9 mouse cellular contexts compared by ENCODE assay signal in the genomic region with DNA sequence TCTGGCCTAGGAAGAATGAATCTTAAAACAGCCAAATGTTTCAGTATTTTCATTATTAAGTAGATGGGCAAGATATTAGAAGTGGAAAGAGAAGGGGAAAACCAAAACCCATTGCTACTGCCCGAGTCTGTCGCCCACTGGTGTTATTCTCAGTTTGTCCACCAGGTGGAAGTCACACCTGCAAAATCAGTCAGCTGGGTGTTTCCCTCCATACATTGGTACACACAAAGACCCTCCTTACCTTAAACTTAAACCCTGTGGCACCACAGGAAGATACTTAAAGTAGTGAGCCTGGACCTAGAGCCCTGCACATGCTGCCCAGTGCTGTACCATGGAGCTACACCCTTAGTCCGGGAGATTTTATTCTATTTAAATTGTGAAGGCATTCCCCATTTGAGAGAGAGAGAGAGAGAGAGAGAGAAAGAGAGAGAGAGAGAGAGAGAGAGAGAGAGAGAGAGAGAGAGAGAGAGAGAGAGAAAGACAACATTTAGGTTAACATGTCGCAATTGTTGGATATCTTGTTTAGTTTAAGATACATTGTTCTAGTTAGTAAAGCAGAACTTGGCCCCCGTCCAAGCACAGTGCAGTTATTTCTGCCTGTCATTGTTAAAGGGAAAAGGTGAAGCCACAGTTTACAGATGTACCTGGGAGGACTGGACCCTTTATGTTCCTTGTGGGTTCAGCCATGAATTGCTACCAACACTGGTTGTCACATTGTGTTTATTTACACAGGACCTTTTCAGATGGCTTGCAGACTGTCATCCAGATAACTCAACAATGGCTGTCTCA. TPM values are rescaled to one million over a fixed set of nuclear protein-coding genes. Genes with fewer than 3 reads are reported as not detected.
DNase-seq lines count a peak whose midpoint lies in the region; ATAC-seq and TF ChIP-seq lines count a peak whose summit lies in the region.
"Had no signal": no experiment of that assay in that cellular context is flagged by ENCODE, and none has a peak within 500 bp of the region (broad histone marks: within the 10 kb centered on the region; RNA-seq: fewer than 3 reads in every experiment).

No protein-coding gene starts in this region.

- DNase-seq in gastrocnemius, adult 18-20 months (ENCODE audit: low spot score): peak; percentile 75
- DNase-seq in gastrocnemius, adult 8-10 months (ENCODE audit: low spot score in 2 of 2): no peak
- no peak for DNase-seq in ES-E14 (ENCODE audit: low read depth, low spot score)
- DNase-seq in cerebellum, adult 9-11 months: peak; percentile 67
- DNase-seq in forelimb bud, embryonic 11.5 days (ENCODE audit: low read depth, low spot score): peak; percentile 83
- DNase-seq in right cerebral cortex, postnatal 14 days: peak; percentile 68

- H3K4me1 ChIP-seq in ES-E14 (ENCODE audit: control insufficient read depth in 2 of 2, insufficient read depth in 2 of 2, low read length in 2 of 2, poor library complexity in 1 of 2): peaks cover 0 to 2% of the 10 kb centered on the region in 2 experiments; a peak in 1 of 4 replicates
- peaks cover 55% of the 10 kb centered on the region for H3K4me1 ChIP-seq in kidney, embryonic 15.5 days
- H3K4me1 ChIP-seq in lung, embryonic 16.5 days (replicated peaks; ENCODE audit: control insufficient read depth, insufficient read depth, low read length): peaks cover 22% of the 10 kb centered on the region

- no peak overlapping the region for H3K4me2 ChIP-seq in kidney, embryonic 15.5 days
- H3K4me2 ChIP-seq in lung, embryonic 16.5 days (ENCODE audit: low read depth, low read length): no peak overlapping the region
- H3K4me2 ChIP-seq: limb, embryonic 13.5 days had no signal

- H3K27ac ChIP-seq in ES-E14 (ENCODE audit: insufficient read depth, low read depth, low read length, poor library complexity, severe bottlenecking): no peak overlapping the region
- H3K27ac ChIP-seq in kidney, embryonic 15.5 days: no peak overlapping the region
- no peak overlapping the region for H3K27ac ChIP-seq in lung, embryonic 16.5 days (ENCODE audit: low read length)

- H3K27me3 ChIP-seq in kidney, embryonic 15.5 days: no peaks in the 10 kb centered on the region
- H3K27me3 ChIP-seq in lung, embryonic 16.5 days (ENCODE audit: control insufficient read depth, insufficient read depth, low read depth, low read length): no peaks in the 10 kb centered on the region
- H3K27me3 ChIP-seq: limb, embryonic 13.5 days had no signal

- no peak overlapping the region for H3K9ac ChIP-seq in ES-E14 (ENCODE audit: insufficient read depth, low read depth, low read length, poor library complexity, severe bottlenecking)
- H3K9ac ChIP-seq in kidney, embryonic 15.5 days: no peak overlapping the region
- no peak overlapping the region for H3K9ac ChIP-seq in lung, embryonic 16.5 days (ENCODE audit: low read length)
- H3K9ac ChIP-seq: limb, embryonic 13.5 days had no signal

- H3K9me3 ChIP-seq in ES-E14 (ENCODE audit: control insufficient read depth, insufficient read depth, low read depth, low read length): no peaks in the 10 kb centered on the region
- no peaks in the 10 kb centered on the region for H3K9me3 ChIP-seq in kidney, embryonic 15.5 days (replicated peaks)
- H3K9me3 ChIP-seq in lung, embryonic 16.5 days (ENCODE audit: control insufficient read depth, low read length): no peaks in the 10 kb centered on the region
- H3K9me3 ChIP-seq: limb, embryonic 13.5 days had no signal

- WGBS in kidney, embryonic 15.5 days: 38% methylated on average over 5 of the region's 5 CpGs
- WGBS in lung, embryonic 16.5 days: 20% methylated on average over 5 of the region's 5 CpGs

- H3K36me3 ChIP-seq in ES-E14 (ENCODE audit: control insufficient read depth, insufficient read depth, low read length, poor library complexity, severe bottlenecking): no peaks in the 10 kb centered on the region
- no peaks in the 10 kb centered on the region for H3K36me3 ChIP-seq in kidney, embryonic 15.5 days
- no peaks in the 10 kb centered on the region for H3K36me3 ChIP-seq in lung, embryonic 16.5 days (ENCODE audit: control insufficient read depth, insufficient read depth, low read length)
- H3K36me3 ChIP-seq: limb, embryonic 13.5 days had no signal

- 0 out of 2 replicates have a peak, but pooled peaks have one; percentile 22 for ATAC-seq in kidney, embryonic 15.5 days (replicated peaks; ENCODE audit: low FRiP score)
- 0 out of 2 replicates have a peak, but pooled peaks have one; percentile 8 for ATAC-seq in lung, embryonic 16.5 days (ENCODE audit: low read depth)

- in situ Hi-C loops in ES-E14 (cut with MboI; ENCODE audit: low sequenced_read_pairs in 2 of 2, unreplicated experiment in 2 of 2): loop anchor here in 1 of 2 experiments (25.0 kb wide), 1 partner anchor 405 kb away; no protein-coding TSS in a partner anchor

- H3K4me3 ChIP-seq in ES-E14 (ENCODE audit: insufficient read depth in 1 of 2, low read depth in 1 of 2, low read length in 2 of 2, poor library complexity in 1 of 2, severe bottlenecking in 1 of 2): no peak overlapping the region
- H3K4me3 ChIP-seq in kidney, embryonic 15.5 days (replicated peaks): no peak overlapping the region
- no peak overlapping the region for H3K4me3 ChIP-seq in lung, embryonic 16.5 days (ENCODE audit: low read length)
- H3K4me3 ChIP-seq: limb, embryonic 13.5 days had no signal

TF ChIP-seq in ES-E14, 5 proteins besides CTCF, POLR2A, EP300 and RAD21:
- TF ChIP-seq MAFK (IDR thresholded peaks at IDR 0.05; ENCODE audit: insufficient read depth, low read depth, low read length): no peak
- no peak for TF ChIP-seq CHD2 (IDR thresholded peaks at IDR 0.05; ENCODE audit: low read depth, low read length)
- TF ChIP-seq ZNF384 (IDR thresholded peaks at IDR 0.05; ENCODE audit: low read depth, low read length): no peak
- peak; percentile 91 for TF ChIP-seq ZC3H11A (IDR thresholded peaks at IDR 0.05; ENCODE audit: borderline replicate concordance, low read depth, low read length)
- no peak for TF ChIP-seq HCFC1 (IDR thresholded peaks at IDR 0.05; ENCODE audit: borderline replicate concordance, insufficient read depth, low read length)
TF ChIP-seq in ES-E14: peak in this region for 1.

RNA-seq across cellular contexts. Expression of gene Hacl1, which starts 16.0 kb away (rescaled TPM):
- total RNA-seq in gastrocnemius, adult 18-20 months (2021): 10 to 100 TPM; 10.3 to 11.3 TPM
- 1 to 10 TPM; 5.9 to 7.6 (median 6.4) TPM for total RNA-seq in gastrocnemius, adult 8-10 months (2022)
- 6.2 and 8.4 TPM in 2 replicates for total RNA-seq in ES-E14 (2012; rRNA removed)
- polyA plus RNA-seq in kidney, embryonic 15.5 days (2015; fragmentation: Nextera tagmentation; extraction: Ambion mirVana): 20.3 and 24.4 TPM in 2 replicates
- 11.4 and 12.7 TPM in 2 replicates for polyA plus RNA-seq in lung, embryonic 16.5 days (2015; fragmentation: Nextera tagmentation; extraction: Ambion mirVana)

RNA-seq across cellular contexts. Expression of gene Btd, which starts 16.2 kb away (rescaled TPM):
- total RNA-seq in gastrocnemius, adult 18-20 months (2021): 1 to 10 TPM; 3.7 to 4.6 TPM
- total RNA-seq in gastrocnemius, adult 8-10 months (2022): 1 to 10 TPM; 3.6 to 5.5 (median 4.4) TPM
- total RNA-seq in ES-E14 (2012; rRNA removed): 8.1 and 11.6 TPM in 2 replicates
- 36.4 and 39.4 TPM in 2 replicates for polyA plus RNA-seq in kidney, embryonic 15.5 days (2015; fragmentation: Nextera tagmentation; extraction: Ambion mirVana)
- polyA plus RNA-seq in lung, embryonic 16.5 days (2015; fragmentation: Nextera tagmentation; extraction: Ambion mirVana): 27.8 and 28.6 TPM in 2 replicates

RNA-seq across cellular contexts. Expression of gene Gm49387, which starts 16.4 kb away (rescaled TPM):
- not detected for total RNA-seq in gastrocnemius, adult 18-20 months (2021)
- not detected for total RNA-seq in gastrocnemius, adult 8-10 months (2022)
- total RNA-seq in ES-E14 (2012; rRNA removed): not detected in 2 replicates
- polyA plus RNA-seq in kidney, embryonic 15.5 days (2015; fragmentation: Nextera tagmentation; extraction: Ambion mirVana): 2.7 and 3.2 TPM in 2 replicates
- 0.45 and 1.6 TPM in 2 replicates for polyA plus RNA-seq in lung, embryonic 16.5 days (2015; fragmentation: Nextera tagmentation; extraction: Ambion mirVana)

Comparison
In these comparisons a context has a peak if more than half of its experiments do, and no peak if none do; other contexts are left out.
1. DNase-seq: peak in gastrocnemius, adult 18-20 months (single experiment), cerebellum, adult 9-11 months (single experiment), forelimb bud, embryonic 11.5 days (single experiment) and right cerebral cortex, postnatal 14 days (single experiment); none in gastrocnemius, adult 8-10 months (0 of 2) and ES-E14 (single experiment).